Mouse (Mus musculus) bone marrow, adult 2 months (tissue): ENCODE data around the gene Slc35f6.

Experiments used
- CTCF ChIP-seq: fragments of 200-500 bp; IDR thresholded peaks from 2 replicates; pipeline ENCODE4 v1.5.1; 2011; ENCODE audit warnings: low read length, control low read depth; ENCODE audit not compliant: control insufficient read depth, insufficient read depth
- POLR2A ChIP-seq: fragments of 200-500 bp; IDR thresholded peaks from 2 replicates; pipeline ENCODE4 v1.6.1; 2011; ENCODE audit warnings: low read depth, mild to moderate bottlenecking, control low read depth, low read length, borderline replicate concordance; ENCODE audit not compliant: control insufficient read depth

DNA sequence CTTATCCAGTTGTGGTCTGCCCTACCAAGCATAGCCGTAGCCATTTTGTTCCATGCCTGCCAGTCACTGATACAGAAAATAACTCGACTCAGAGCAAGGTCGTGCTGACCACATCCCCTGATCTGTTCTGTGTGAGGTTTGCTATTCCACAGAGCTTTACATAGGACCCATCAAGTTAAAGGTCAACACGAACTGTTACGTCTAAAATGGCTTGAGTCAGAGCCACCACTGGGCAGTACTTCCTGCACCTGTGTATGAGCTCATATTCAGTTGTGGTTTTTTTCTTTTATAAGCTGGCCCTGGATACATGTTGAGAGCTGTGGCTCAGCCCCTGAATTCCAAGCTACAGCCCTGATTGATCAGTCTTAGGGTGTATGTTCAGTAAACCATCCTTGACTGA lies 31.9 kb downstream of the Slc35f6 start:
- TF ChIP-seq CTCF = no peak
- TF ChIP-seq POLR2A = no peak
